Mouse (Mus musculus): Measurements from ENCODE around the gene Efnb1. TPM values are rescaled to one million over a fixed set of nuclear protein-coding genes. Genes with fewer than 3 reads are reported as not detected.

The Efnb1 gene
- 1 to 10 TPM; 1.9 to 3.6 TPM for total RNA-seq (2023)

GRCm38 (mm10) chrX:99135523-99136258, at the start of gene Efnb1:
TSS of gene Efnb1 (plus strand) at chrX:99136130.

Other genes with a start within 250 kb of the Efnb1 start
- not detected for gene Ophn1, start 245.1 kb upstream of the Efnb1 start, total RNA-seq (2023)
- 10 to 100 TPM; 31.2 to 38.4 TPM for gene Yipf6, start 199.8 kb upstream of the Efnb1 start, total RNA-seq (2023)
- 1 to 10 TPM in 1 of 2 experiments, under 1 TPM in 1; 0.62 to 2.0 TPM for gene Stard8, start 132.9 kb upstream of the Efnb1 start, total RNA-seq (2023)